Mouse (Mus musculus): Measurements from ENCODE around the gene Slc2a5. TPM values are rescaled to one million over a fixed set of nuclear protein-coding genes. Genes with fewer than 3 reads are reported as not detected.

The Slc2a5 gene
- total RNA-seq (2021) = 1 to 10 TPM; 5.1 to 5.3 TPM
- long read RNA-seq, experiment 1, partial matches to known transcripts = 16 of 17 reads
- long read RNA-seq, experiment 1, other reads (novel, unspliced or antisense) = 1 of 17 reads
- long read RNA-seq, experiment 2, partial matches to known transcripts = 11 of 11 reads
- long read RNA-seq, experiment 2, other reads (novel, unspliced or antisense) = 0 of 11 reads

DNA sequence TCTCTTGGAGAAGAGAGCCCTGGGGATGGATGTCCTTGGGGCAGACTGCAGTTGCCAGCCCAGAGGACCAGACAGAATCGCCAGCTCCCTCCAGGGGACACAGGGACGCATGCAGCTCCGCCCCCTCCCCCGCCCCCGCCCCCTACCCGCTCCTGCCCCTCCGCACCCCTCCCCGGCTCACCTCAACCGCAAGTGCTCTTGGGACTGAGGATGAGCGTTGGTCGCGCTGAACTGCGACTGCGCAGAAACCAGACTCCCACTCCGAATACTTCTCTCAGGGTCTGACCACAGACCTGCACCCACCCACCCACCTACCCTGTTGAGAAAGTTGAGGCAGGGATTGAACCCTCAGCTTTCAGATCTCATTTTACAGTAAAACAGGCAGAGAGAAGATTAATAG is at the start of gene Slc2a5:
Gene Slc2a5, plus strand, starts transcription at position 229 of the 400 bp plus-strand sequence.
- intact Hi-C loops (cut with DNase I) = no loop called here
- DNase-seq (ENCODE audit: low spot score in 2 of 2) = no peak

DNA sequence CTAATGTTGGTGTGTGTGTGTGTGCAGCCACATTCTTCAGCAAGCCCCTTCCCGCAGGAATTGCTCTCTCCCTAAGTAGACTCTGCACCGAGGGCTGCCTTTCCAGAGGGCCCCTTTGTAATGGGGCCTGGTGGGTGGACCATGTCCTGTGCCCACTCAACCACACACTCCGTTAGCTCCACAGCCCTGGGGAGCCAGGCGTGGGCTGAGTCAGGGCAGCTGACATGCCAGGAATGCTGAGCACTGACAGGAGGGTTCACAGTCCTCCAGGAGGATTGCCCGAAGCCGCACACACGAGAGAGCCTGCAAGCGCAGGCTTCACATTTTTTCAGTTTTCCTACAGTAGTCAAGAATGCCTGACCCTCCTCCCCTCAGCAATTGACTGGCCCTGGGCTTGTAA is 48.9 kb upstream of the Slc2a5 start:
- intact Hi-C loops (cut with DNase I) = no loop called here
- no peak for DNase-seq (ENCODE audit: low spot score in 2 of 2)

DNA sequence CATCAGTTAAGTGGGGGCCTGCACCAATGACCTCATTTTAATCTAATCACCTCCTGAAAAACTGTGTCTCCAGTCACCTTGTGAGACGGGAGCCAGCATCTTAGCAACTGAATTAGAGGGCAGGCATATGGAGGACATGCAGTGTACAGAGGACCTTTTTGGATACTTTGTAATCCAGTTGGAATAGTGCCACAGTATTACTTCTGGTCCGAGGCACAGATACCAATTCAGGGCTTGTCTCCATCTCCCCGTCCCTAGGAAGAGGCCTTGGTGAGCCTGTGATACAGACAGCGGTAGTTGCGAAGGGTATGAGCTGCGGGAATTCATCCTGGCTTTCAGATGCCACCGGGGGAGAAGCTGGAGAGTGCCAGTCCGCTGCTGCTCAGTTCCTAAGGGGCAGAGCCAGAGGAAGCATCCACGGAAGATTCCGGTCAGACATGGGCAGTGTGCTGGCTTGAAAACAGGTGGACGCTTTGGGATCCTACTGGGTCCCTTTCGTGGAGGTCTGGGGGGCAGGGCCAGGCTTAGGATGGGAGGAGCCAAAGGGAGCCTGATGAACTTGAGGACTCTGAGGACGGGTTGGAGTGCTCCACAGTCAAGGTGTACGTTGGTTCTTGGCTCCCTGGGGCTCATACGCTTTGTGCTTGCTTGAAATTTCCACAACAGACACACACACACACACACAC is 46.5 kb upstream of the Slc2a5 start:
- DNase-seq (ENCODE audit: low spot score in 2 of 2) = no peak
- intact Hi-C loops (cut with DNase I) = loop anchor here (1.0 kb wide), 1 partner anchor 37 kb away; no protein-coding TSS in a partner anchor

DNA sequence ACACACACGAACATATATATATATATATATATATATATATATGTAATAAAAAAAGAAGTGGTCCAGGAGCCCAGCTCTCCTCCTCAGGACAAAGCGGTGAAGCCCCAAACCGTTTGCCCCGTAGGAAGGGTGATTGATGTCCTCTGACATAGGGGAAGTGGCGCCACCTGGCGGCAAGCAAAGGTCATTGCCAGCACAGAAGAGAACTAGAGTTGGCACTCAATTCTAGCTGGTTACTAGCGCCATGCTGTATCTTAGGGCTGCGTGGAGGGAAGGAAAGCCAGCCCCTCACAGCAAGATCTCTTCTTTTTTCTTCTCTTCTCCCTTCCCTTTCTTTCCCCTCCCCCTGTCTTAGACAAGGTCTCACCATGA is 46.0 kb upstream of the Slc2a5 start:
- peak; percentile 32 to 45 for DNase-seq (ENCODE audit: low spot score in 2 of 2)

DNA sequence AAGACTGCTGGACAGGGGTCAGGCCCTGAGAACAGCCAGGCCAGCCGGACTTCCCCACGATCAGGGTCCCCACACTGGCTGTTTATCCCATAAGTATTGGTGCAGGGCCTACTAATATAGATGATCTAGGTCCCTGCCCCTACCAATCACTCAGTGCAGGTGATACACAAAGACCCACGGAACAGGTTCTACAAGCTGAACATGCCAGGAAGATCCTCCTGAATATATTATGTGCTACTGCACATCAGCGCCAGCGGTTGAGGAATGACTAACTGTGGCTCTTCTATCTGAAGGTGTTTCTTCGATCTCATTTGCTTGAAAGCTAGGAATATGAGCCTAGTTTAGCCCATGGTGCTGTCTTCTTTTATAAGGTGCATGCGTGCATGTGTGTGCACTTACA is 43.7 kb upstream of the Slc2a5 start:
- intact Hi-C loops (cut with DNase I) = no loop called here
- no peak for DNase-seq (ENCODE audit: low spot score in 2 of 2)

More for the DNA sequence above, 46.0 kb upstream of the Slc2a5 start:
- intact Hi-C loops (cut with DNase I) = loop anchor here (1.0 kb wide), 1 partner anchor 38 kb away; no protein-coding TSS in a partner anchor

DNA sequence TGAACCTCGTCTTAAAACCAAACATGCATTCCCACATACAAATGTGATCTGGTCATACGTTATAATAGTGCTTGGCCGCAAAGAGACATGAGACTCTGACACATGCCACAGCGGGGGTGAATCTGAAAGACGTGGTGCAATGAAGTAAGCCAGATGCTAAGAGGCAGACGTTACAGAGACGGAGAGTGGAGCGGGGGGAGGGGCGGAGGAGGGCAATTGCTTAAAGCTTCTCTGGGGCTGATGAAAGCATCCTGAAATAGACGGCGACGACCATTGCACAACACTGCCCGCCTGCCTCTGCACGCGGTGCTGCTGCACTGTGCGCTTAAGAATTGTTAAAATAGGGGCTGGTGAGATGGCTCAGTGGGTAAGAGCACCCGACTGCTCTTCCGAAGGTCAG is 42.9 kb upstream of the Slc2a5 start:
- peak in 1 of 2 experiments; percentile 22 for DNase-seq (ENCODE audit: low spot score in 2 of 2)
- intact Hi-C loops (cut with DNase I) = no loop called here

DNA sequence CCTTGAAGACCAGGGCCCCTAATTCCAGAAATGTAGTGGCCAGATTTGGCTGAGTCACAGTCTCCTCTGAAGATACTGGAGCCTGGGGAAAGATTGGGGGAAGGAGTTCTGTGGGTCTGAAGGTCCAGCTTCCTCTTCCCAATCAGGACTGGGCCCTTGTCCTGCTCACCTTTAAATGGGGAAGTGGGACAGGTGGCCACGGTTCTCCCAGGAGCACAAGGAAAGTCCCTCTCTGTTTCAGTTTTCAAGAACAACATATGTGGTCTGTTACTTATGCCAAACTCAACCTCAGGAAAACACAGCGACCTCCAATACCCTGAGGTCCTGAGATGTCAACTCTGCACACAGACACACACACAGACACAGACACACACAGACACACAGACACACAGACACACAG is 40.4 kb upstream of the Slc2a5 start:
- DNase-seq (ENCODE audit: low spot score in 2 of 2) = no peak
- intact Hi-C loops (cut with DNase I) = no loop called here

DNA sequence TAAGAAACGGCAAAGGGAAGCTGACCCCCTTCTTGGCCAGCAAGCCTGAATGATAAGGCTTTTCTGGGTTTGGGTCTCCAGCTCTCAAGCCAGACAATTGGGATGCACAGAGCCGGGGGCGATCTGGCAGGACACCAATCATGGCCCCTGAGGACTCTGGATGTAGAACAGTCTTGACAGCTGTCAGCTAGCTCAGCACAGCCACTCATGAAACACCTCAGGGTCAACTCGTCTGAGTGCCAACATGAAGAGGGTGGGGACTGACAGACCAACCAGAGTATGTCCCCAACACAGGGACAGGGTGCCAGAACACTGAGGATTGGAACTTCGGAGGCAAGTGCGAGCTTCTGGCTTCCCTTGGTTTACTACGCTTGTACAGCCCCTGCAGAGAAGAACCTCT is 39.8 kb upstream of the Slc2a5 start:
- no peak for DNase-seq (ENCODE audit: low spot score in 2 of 2)

DNA sequence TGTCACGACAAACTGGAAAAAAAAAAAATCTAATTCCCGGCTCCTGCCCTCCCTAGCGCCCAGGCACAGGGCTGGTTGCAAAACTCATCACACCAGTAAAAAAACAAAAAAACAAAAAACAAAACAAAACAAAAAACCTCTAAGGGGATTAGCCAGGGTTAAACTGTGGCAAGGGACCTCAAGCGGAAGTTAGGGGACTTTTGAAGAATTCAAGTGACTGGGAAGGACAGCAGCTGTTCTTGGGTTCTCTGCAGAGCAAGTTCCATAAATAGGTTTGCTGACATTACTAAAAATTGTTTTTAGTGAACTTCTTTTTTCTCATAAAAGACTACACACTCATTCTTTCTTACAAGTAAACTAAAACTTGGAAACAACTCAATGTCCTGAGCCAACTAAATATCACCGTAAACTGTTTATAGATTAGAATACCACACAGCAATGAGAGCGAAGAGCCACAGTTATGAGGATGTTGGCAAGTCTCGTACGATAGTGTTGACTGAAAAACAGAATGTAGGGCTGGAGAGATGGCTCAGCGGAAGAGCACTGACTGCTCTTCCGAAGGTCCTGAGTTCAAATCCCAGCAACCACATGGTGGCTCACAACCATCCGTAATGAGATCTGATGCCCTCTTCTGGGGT is 38.6 kb upstream of the Slc2a5 start:
- DNase-seq (ENCODE audit: low spot score in 2 of 2) = no peak
- intact Hi-C loops (cut with DNase I) = no loop called here

More for the DNA sequence above, 39.8 kb upstream of the Slc2a5 start:
- intact Hi-C loops (cut with DNase I) = no loop called here

DNA sequence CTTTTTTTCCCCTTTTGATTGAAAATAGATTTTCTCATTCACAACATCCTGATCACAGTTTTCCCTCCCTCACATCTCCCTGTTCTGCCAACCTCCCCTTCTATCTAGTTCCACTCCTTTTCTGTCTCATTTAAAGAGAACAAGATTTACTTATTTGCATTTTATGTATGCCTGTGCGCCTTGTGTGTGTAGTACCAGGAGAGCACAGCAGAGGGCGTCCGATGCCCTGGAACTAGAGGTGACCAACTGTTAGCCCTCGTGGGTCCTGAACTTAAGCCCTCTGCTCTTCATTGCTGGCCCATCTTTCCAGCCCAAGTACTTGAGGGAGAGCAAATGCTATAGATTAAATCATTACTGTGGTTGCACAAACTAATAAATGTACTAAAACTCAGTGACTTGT is 33.7 kb upstream of the Slc2a5 start:
- intact Hi-C loops (cut with DNase I) = no loop called here
- no peak for DNase-seq (ENCODE audit: low spot score in 2 of 2)

DNA sequence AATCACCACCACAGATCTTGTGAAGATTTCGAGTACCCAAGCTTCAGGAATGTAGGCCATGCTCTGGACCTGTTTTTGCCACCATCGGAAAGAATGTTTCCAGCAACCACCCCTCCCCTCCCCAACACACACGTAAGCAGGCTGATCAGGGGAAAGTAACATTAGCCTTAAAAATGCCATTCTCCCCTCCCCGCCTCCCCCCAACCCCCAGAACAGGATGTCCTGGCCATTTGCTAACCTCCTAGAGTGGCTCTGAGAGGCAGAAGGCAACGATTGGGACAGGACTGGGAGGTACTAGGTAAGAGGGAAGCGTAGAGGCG is 32.3 kb upstream of the Slc2a5 start:
- intact Hi-C loops (cut with DNase I) = no loop called here
- DNase-seq (ENCODE audit: low spot score in 2 of 2) = no peak

DNA sequence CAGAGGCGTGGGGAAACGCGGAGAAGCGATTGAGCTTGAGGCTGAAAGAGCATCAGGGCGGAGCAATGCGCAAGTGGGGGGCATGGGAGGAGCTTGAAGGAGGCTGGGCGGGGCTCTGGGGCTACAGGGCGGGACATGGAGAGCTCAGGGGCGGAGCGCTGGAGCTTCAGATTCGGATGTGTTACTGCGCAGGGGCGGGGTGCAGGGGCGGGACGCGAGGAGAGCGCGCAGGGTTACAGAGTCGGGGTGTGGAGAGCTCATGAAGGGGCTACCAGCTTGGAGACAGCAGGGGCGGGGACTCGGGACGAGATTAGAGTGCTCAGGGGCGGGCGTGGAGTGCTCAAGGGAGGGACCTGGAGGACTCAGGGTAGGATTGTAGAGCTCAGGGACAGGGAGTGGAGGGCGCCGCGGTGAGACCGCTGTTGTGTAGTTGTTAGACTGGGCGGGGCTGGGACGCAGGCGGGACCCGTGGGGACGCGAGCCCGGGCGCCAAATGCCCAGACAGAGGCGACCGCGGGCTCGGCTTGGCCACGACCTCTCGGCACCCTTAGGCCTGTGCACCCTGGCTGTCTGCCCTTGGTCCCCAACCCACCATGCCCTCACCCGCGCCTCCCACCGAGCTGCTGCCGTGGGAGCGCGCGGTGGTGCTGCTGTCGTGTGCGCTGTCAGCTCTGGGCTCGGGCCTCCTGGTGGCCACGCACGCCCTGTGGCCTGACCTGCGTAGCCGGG is 31.8 kb upstream of the Slc2a5 start, which contains the start of gene Gpr157:
Gene Gpr157, plus strand, starts transcription at position 205 of the 729 bp plus-strand sequence.
- peak; percentile 80 to 85 for DNase-seq (ENCODE audit: low spot score in 2 of 2)
- intact Hi-C loops (cut with DNase I) = no loop called here

DNA sequence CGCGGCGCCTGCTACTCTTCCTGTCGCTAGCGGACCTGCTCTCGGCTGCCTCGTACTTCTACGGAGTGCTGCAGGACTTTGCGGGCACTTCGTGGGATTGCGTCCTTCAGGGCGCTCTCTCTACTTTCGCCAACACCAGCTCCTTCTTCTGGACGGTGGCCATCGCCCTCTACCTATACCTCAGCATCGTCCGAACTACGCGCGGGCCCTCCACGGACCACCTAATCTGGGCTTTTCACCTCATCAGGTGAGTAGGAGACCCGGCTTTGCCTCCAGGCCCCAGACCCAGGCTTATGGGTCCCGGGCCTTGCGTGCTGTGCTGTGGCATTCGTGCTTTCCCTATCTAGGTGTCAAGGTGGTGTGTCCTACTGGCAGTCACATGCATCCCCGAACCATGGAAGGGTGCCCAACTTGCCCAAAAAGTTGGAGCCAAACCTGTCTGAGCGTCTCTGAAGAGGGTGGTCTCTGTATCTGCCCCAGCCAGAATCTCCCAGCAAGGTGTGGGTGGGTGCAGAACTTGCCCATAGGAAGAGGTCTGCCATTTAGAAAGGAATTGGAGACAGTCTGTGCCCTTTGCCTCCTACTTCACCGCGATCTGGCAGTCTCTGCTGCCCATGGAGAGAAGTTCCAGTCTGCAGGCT is 31.1 kb upstream of the Slc2a5 start:
- intact Hi-C loops (cut with DNase I) = no loop called here
- no peak for DNase-seq (ENCODE audit: low spot score in 2 of 2)

DNA sequence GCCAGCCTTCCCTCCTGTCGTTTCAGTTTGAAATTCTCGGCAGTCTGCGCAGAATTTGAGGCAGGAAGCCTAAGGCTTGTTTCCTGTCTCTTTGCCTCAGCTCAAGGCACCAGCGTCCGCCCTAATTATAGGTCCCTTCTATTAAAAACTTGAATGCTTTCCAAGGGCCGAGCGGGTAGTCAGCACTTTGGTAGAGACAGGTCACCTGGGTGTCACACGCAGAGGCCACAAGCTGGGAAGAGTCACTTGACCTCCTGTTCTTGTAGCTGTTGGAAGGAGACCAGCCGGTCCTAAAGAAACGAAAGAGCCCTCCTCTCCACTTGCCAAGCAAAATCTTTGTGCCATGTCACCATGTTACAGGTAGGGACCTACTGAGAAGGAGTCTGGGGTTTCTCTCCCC is 30.0 kb upstream of the Slc2a5 start:
- intact Hi-C loops (cut with DNase I) = no loop called here
- DNase-seq (ENCODE audit: low spot score in 2 of 2) = no peak

DNA sequence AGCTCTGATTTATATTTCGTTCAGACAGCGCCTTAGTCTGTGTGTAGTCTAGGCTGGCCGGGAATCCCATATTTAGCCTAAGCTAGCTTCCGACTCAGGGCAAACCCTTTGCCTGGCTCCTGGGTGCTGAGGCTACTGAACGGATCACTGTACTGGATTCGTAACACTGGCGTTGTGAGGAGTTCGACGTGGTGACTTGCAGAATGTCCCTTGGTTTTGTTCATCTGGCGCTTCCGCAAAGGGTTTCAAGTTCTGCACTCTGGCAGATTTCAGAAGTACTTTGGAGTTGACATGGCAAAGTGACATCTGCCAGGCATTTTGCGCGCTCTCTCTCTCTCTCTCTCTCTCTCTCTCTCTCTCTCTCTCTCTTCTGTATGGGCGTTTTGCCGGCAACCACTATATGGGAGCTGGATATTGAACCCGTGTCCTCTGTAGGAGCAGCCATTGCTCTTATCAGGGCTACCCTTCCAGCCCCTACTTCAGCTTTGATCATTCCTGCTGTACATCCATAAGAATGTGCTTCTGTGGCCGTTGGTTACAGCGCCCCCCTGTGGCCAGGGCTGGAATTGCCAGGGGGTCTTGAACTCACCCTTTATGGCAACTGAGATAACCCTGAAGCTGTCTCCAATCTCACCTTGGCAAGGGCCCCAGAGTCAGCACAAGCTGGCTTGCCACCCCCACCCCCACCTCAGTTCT is 27.0 kb upstream of the Slc2a5 start:
- intact Hi-C loops (cut with DNase I) = no loop called here
- DNase-seq (ENCODE audit: low spot score in 2 of 2) = no peak

DNA sequence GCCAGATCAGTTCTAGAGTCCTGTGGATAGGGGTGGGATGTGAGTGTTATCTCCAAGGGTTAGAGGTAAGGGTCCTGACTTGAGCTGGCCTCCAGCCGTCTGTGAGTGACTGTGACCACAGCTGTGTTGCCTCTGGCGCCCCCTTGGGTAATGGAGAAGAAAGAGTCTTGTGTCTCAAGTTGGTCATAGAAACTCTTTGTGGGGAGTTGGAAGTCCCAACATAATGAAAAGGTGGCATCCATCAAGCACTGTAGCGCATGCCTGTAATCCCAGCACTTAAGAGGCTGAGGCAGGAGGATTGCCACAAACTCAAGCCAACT is 26.5 kb upstream of the Slc2a5 start:
- DNase-seq (ENCODE audit: low spot score in 2 of 2) = no peak
- intact Hi-C loops (cut with DNase I) = no loop called here

DNA sequence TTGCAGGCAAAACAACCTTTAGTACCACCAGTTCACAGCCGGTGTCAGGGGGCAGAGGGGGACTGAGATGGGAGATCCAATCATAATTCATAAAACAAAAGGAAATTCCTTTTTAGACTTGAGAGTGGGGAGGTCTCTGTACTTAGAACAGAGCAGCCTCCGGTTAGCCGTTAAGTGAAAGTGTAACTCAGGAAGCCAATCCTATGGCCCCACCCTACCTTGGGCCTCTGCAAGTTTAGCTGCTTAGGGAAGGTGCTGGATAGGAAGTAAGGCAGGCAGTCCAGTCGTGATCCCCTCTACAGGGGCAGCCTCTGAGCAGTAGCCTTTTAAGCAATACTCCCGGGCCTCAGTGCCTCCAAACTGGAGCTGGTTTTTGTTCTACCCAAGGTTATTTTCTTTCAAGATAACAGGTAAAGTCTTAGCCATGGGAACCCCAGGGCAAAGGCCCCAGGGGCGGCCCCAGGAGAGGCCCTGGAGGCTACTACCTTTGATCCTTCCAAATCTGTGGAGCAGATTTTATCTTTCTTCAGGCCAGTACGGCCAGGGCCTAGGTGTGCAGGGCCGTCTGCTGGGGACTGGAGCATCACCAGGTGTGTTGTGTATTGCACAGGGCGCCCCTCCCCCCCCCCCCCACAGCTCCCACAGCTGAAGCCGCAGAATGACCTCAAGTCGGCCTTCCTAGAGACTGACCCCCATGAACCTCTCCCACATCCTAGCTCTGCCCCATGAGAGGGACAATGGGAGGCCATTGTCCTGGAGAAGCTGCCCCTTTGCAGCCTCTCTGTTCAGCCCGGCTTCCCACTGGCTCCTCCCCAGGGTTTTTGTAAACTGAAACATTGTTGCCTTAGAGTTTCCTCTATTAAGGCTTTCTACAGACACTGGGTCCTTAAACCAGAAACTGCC is 25.3 kb upstream of the Slc2a5 start:
- no peak for DNase-seq (ENCODE audit: low spot score in 2 of 2)
- intact Hi-C loops (cut with DNase I) = no loop called here

DNA sequence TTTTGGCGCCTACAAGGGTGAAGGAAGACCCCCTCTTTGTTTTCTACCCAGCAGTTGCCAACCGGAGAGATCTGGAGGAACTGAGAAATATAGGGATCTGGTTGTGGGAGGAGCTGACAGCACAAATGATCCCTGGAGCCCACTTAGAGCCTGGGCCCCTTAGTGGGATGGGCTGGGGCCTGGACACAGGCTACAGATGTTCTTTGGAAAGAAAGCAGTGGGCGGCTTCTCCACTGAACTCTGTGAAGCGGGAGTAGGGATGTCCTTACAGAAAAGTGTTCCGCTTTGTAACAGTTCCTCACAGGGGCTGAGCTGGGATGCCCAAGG is 24.7 kb upstream of the Slc2a5 start:
- no peak for DNase-seq (ENCODE audit: low spot score in 2 of 2)
- intact Hi-C loops (cut with DNase I) = no loop called here

DNA sequence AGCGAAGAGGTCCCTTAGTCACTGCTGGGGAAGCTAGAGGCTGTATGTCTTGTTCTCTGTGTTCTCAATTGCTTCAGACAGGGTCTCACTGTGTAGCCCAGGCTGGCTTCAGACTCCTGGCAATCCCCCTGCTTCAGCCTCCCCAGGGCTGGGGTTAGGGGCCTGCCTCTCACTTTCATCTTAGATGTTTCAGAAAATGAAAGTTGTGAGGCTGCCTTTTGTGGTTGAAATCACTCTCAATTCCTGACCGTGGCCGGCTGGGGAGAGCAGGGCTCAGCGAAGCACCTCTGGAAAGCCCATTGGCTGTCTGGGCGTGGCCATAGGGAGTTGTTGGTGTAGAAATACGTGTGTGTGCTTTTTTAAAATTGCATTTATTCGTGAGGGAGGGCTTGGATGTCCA is 22.8 kb upstream of the Slc2a5 start:
- no peak for DNase-seq (ENCODE audit: low spot score in 2 of 2)
- intact Hi-C loops (cut with DNase I) = loop anchor here (5.0 kb wide), 1 partner anchor 289 kb away; no protein-coding TSS in a partner anchor

All from left cerebral cortex, postnatal 14 days (tissue).